Mouse (Mus musculus) embryonic facial prominence, embryonic 11.5 days (tissue): ENCODE measurements at regions not wholly inside any gene's neighbourhood (a gene's known extent, or its start where the extent isn't known, plus 50 kb on each side); places are given as distances from the start of the nearest gene placed in this dataset.

Experiments
- ATAC-seq: fragments of 200-750 bp; cut with Nextera tagmentation; replicated peaks from 2 replicates; pipeline ENCODE4 v1.8.0; 2017; ENCODE audit warnings: low read depth; ENCODE audit not compliant: insufficient number of reproducible peaks, low FRiP score, low TSS enrichment
- DNase-seq: peaks from one replicate; pipeline ENCODE4 v3.0.0-alpha.2; 2015; ENCODE audit warnings: low spot score
- H3K27ac ChIP-seq: fragments of 300-500 bp; sonication (generic); replicated peaks from 2 replicates; pipeline ENCODE4 v1.5.1; 2014; ENCODE audit warnings: mild to moderate bottlenecking, low read depth, low read length, control low read depth
- H3K27me3 ChIP-seq: fragments of 300-500 bp; sonication (generic); 2 replicates; pipeline ENCODE4 v1.6.1; 2014; ENCODE audit warnings: mild to moderate bottlenecking, low read length, moderate library complexity, mixed read lengths; ENCODE audit not compliant: control insufficient read depth, insufficient read depth
- H3K36me3 ChIP-seq: fragments of 300-500 bp; sonication (generic); replicated peaks from 2 replicates; pipeline ENCODE4 v1.6.1; 2014; ENCODE audit warnings: low read depth, mild to moderate bottlenecking, low read length, moderate library complexity, mixed read lengths; ENCODE audit not compliant: control insufficient read depth, insufficient read depth
- H3K4me1 ChIP-seq: fragments of 300-500 bp; sonication (generic); 2 replicates; pipeline ENCODE4 v1.6.1; 2014; ENCODE audit warnings: low read length, mixed read lengths; ENCODE audit not compliant: control insufficient read depth, insufficient read depth
- H3K4me2 ChIP-seq: fragments of 300-500 bp; sonication (generic); 2 replicates; pipeline ENCODE4 v1.6.1; 2014; ENCODE audit warnings: low read depth, mild to moderate bottlenecking, control low read depth, low read length, moderate library complexity
- H3K4me3 ChIP-seq: fragments of 300-500 bp; sonication (generic); 2 replicates; pipeline ENCODE4 v1.5.1; 2014; ENCODE audit warnings: low read depth, low read length, control low read depth
- H3K9ac ChIP-seq: fragments of 300-500 bp; sonication (generic); replicated peaks from 2 replicates; pipeline ENCODE4 v1.6.1; 2014; ENCODE audit warnings: mild to moderate bottlenecking, control low read depth, low read length
- H3K9me3 ChIP-seq: fragments of 300-500 bp; sonication (generic); replicated peaks from 2 replicates; pipeline ENCODE4 v1.6.1; 2016; ENCODE audit warnings: mild to moderate bottlenecking, low read length, inconsistent platforms, mixed read lengths; ENCODE audit not compliant: control insufficient read depth
- WGBS: fragments of 180-500 bp; shearing (Covaris S2); extraction: QIAGEN DNeasy Blood & Tissue Kit; methylation state at CpG from one replicate; pipeline ENCODE4 v1.1.7; 2014; 5-methylcytosine and 5-hydroxymethylcytosine counted together

DNA sequence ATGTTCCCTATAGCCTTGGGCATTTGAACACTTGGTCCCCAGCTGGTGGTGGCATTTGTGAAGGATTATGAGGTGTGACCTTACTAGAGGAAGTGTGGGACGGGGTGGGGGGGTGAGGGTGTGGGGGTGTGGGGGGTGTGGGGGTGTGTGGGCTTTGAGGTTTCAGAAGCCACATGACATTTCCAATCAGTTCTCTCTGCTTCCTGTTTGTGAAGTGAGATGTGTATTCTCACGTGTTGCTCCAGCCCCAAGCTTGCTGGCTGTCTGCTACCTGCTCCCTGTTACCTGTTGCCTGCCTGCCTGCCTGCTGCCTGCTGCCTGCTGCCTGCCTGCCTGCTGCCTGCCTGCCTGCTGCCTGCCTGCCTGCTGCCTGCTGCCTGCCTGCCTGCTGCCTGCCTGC is 90.6 kb upstream of the Hmcn1 start:
- Histone ChIP-seq H3K9me3 (no peaks in the 10 kb centered on the region), H3K36me3 (no peaks in the 10 kb centered on the region), H3K4me3 (no peak overlapping the region), H3K4me2 (no peak overlapping the region), H3K4me1 (no peaks in the 10 kb centered on the region), H3K9ac (no peak overlapping the region), H3K27me3 (no peaks in the 10 kb centered on the region), H3K27ac (no peak overlapping the region)
- ATAC-seq (no peak), DNase-seq (no peak)
- 81% methylated on average over 2 of the region's 2 CpGs for WGBS

DNA sequence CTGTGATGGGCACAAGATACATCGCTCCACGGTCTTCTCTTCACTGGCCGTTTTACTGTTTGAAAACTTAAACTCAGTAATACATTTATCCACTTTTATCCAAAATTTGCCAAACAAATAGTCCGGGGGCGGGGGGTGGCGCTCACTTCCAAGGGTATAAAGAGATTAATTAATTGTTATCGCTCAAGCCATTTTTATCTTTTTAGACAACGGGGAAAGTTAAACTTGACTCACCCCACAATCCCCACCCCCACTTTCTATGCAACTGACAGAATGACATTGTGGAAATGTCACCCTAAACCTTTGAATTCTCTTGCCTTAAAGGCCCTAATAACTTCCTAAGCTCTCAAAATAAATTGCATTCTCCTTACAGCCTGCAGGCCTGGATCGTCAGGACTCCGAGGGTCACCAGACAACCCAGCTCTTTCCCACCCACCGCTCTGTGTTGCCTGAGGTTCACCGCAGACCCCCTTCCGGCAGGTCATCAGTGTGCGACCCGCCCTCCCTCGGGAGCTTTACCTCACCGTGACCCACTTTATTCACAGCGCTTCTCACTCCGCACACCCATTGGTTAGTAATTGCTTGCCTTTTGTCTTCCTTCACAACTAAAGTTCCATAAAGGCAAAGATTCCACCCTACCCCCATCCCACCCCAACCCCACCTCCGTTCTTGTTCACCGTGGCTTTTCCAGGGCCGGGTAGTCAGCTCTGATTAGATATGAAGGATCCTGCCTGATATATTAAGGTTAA is 93.0 kb upstream of the Hmcn1 start:
- Histone ChIP-seq H3K36me3 (no peaks in the 10 kb centered on the region), H3K27ac (no peak overlapping the region), H3K27me3 (no peaks in the 10 kb centered on the region), H3K9ac (no peak overlapping the region), H3K4me1 (no peaks in the 10 kb centered on the region), H3K4me2 (no peak overlapping the region), H3K9me3 (no peaks in the 10 kb centered on the region), H3K4me3 (no peak overlapping the region)
- ATAC-seq (no peak), DNase-seq (no peak)
- WGBS = 65% methylated on average over 22 of the region's 22 CpGs

DNA sequence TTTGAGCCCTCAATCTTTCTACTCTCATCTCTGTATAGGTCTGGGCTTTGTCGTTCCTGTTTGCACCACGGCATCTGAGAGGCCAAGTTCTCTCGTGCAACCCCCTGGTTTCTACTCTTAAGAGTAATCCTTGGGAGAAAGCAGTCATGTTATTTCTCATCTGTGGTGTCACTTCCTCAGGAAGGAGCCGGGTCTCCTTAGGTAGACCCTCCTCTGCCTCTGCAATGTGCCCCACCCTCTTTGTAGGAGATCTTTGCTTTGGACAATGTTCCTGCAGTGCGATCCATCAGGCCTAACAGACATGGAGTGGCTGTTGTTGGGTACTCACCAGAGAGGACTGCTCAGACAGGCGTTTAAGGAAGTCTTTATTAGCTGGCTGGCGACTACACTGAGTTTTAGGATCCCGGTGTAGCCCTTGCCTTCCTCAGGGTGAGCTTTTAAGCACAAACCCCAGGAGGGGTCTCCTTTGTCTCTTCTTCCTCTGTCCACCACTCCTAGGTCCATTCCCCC is 94.0 kb upstream of the Hmcn1 start:
- H3K27ac ChIP-seq = no peak overlapping the region
- ATAC-seq = no peak
- WGBS = 79% methylated on average over 8 of the region's 8 CpGs
- no peak overlapping the region for H3K9ac ChIP-seq
- H3K4me2 ChIP-seq = no peak overlapping the region
- no peaks in the 10 kb centered on the region for H3K36me3 ChIP-seq
- no peak for DNase-seq
- H3K27me3 ChIP-seq = no peaks in the 10 kb centered on the region
- H3K4me3 ChIP-seq = no peak overlapping the region
- H3K4me1 ChIP-seq = no peaks in the 10 kb centered on the region
- H3K9me3 ChIP-seq = no peaks in the 10 kb centered on the region

DNA sequence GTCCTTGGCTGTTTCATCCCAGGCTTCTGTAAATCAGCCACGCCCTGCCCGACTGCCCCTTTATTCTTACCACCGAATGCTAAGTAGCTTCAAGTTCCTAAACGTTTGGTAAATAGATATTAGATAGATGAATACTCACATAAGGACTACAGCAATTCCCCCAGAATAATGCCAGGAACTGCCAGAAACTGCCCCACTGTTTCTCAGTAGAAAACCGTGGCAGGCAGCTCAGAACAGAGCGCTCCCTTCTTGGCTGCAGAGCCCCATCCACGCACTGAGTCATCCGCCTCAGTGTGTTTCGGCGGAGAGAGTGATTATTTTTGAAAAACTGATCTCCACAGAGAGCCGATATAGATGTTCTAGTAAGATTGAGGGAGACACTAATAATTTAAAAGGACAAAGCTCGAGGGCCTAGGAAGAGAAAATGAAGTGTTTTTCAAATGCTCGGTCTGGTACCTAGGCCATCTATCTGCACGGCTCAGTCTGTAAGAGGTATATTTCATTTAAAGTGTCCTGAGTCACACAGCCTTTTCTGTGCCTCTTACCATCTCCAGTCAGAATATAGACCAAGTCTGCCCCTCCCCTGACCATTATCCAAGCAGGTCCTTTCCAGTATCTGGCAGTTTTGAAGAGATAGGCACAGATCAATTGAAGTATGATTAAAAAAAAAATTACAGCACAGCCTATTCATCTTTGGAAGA is 94.4 kb upstream of the Gm47985 start:
- no peak overlapping the region for H3K4me3 ChIP-seq
- WGBS = 84% methylated on average over 14 of the region's 14 CpGs

DNA sequence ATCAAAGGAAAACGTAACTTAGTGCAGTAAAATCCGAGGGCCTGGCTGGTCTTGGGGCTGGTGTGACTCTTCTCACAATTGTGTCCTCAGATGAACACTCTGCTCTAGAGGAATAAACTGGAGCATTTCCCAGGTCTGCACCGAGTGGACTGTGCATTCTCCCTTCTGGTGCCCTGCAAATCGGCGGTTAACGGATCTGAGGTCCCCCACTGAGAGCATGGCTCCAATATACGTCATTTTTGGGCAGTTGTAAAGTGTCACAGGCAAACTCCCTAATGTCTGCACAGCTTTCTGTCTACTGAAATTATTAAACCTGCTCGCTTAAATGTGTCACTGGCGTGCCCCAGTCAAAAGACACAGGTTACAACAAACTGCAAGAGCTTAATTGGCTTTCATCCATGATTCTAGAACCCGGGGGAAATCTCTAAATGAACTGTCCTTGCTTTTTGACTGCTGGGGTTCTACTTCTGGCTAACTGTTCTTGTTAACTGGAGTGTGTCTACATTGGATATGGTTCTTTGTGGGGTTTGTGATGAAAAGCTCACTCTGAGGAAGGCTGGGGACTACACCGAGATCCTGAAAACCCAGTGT is 93.7 kb upstream of the Gm47985 start:
- Histone ChIP-seq H3K27ac (no peak overlapping the region), H3K4me3 (no peak overlapping the region), H3K27me3 (no peaks in the 10 kb centered on the region), H3K9me3 (no peaks in the 10 kb centered on the region), H3K4me1 (no peaks in the 10 kb centered on the region), H3K4me2 (no peak overlapping the region), H3K36me3 (no peaks in the 10 kb centered on the region), H3K9ac (no peak overlapping the region)
- WGBS = 78% methylated on average over 11 of the region's 11 CpGs
- ATAC-seq (no peak), DNase-seq (no peak)

More for the DNA sequence above, 94.4 kb upstream of the Gm47985 start:
- no peaks in the 10 kb centered on the region for H3K4me1 ChIP-seq
- no peak for DNase-seq
- ATAC-seq = no peak
- no peak overlapping the region for H3K9ac ChIP-seq
- no peaks in the 10 kb centered on the region for H3K9me3 ChIP-seq
- H3K27me3 ChIP-seq = no peaks in the 10 kb centered on the region
- no peaks in the 10 kb centered on the region for H3K36me3 ChIP-seq
- no peak overlapping the region for H3K4me2 ChIP-seq
- H3K27ac ChIP-seq = no peak overlapping the region

DNA sequence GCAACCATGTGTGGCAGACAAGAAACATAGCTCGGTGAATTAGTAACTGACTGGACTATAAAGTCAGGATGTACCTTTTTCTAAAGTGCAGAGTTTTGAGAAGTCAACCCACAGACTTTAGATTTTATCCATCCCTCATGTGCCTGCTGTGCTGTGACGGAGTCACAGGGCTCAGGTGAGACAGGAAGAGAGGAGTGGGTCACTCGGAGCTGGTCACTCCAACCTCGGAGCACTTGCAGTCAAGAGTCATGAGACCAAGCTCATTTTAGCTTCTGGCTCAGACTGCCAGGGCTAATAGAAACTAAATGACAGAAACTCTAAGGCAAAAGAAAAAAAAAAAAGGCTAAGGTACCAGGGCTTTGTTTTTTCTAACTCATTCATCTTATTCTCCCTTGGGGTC is 90.3 kb upstream of the Gm47985 start:
- 68% methylated on average over 4 of the region's 4 CpGs for WGBS
- Histone ChIP-seq H3K27me3 (no peaks in the 10 kb centered on the region), H3K9me3 (no peaks in the 10 kb centered on the region), H3K4me3 (no peak overlapping the region), H3K4me2 (no peak overlapping the region), H3K4me1 (no peaks in the 10 kb centered on the region), H3K27ac (no peak overlapping the region), H3K36me3 (no peaks in the 10 kb centered on the region), H3K9ac (no peak overlapping the region)
- DNase-seq (no peak), ATAC-seq (no peak)

DNA sequence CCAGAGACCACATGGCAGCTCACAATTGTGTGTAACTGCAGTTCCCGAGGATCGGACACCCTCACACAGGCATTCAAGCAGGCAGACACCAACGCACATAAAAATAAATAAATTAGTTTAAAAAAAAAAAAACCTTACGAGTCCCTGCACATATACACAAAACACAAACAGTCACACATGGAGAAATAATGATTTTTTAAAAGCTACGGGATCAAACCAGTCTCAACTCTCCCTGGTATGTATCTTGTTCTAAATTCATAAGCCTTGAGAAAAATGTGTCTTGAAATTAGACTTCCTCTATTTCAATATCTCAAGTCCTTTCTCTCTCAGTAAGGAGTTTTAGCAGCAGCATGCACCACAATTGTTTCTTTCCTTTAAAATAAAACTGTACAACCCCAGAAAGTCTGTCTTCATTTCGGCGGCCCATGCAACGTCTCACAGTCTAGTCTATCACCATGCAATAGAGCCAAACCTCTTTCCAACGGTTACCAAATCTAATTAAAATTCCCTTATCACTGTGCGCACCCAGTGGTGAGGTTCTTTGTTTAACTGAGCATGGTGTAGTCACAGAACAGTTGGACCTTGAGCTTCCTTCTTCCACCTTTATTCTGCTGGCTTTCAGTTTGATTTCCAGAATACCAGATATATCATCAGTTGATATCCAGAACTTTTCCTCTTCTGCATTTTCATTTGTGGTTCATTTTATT is 86.8 kb upstream of the Gm47985 start:
- H3K4me3 ChIP-seq = no peak overlapping the region
- ATAC-seq = no peak
- no peak overlapping the region for H3K27ac ChIP-seq

More for the DNA sequence above, 86.8 kb upstream of the Gm47985 start:
- Histone ChIP-seq H3K27me3 (no peaks in the 10 kb centered on the region), H3K9me3 (no peaks in the 10 kb centered on the region), H3K4me1 (no peaks in the 10 kb centered on the region), H3K9ac (no peak overlapping the region), H3K4me2 (no peak overlapping the region), H3K36me3 (no peaks in the 10 kb centered on the region)
- no peak for DNase-seq
- 79% methylated on average over 10 of the region's 10 CpGs for WGBS
